Mouse (Mus musculus) regulatory T cell (primary cell): ENCODE data around the gene Creb1.
"Not testable (repeated sequence)": the region's sequence is repeated elsewhere in the genome, so short reads cannot be mapped to it uniquely, and the experiment has no call there.

Source experiments
- in situ Hi-C: fragments of 300-600 bp; cut with MboI, MseI; formaldehyde crosslinking; loops from one replicate; pipeline ENCODE4 v1.15.1; 2025; ENCODE audit warnings: high pct_unique_total_duplicates

Gene Creb1

DNA sequence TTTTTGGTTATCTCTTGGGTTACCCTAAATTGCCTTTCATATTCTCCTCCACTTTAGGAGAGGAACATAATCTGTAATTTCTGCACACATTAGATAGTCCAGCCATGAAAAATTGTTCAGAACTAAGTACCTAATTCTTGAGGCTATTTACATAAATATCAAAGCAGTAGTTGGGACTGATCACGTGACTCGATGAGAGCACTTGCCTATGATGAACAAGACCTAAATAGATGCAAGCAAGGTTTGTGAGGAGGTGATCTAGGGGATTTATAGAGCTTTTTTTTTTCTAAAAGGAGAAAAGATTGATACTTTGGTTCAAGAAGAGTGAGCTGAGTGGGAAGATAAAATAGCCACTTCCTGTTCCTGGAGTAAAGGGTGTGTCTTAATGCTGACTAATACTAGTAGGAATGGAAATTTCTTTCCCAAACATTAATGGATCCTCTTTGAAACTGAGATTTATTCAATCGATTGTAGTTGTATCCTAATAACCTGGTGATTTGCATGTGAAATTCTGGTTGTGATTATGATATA is 6.5 kb downstream of the Creb1 start:
- in situ Hi-C loops = loop anchor here (10.0 kb wide), 1 partner anchor 1404 kb away; no protein-coding TSS in a partner anchor

DNA sequence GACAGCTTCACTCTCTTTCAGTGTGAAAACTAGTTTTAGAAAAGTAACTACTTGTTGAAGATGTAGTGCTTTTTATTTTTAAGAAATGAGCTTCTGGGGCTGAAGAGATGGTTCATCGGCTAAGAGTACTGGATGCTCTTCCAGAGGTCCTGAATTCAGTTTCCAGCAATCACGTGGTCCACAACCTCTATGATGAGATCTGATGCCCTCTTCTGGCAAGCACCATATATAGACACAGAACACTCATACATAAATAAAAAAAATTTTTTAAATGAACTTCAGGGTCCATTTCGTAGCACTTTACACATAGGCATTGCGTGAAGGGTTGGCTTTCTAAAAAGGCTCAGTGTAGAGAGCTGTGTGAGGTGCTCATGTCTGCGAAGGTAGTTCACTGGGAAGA is 11.3 kb downstream of the Creb1 start:
- in situ Hi-C loops = no loop called here

DNA sequence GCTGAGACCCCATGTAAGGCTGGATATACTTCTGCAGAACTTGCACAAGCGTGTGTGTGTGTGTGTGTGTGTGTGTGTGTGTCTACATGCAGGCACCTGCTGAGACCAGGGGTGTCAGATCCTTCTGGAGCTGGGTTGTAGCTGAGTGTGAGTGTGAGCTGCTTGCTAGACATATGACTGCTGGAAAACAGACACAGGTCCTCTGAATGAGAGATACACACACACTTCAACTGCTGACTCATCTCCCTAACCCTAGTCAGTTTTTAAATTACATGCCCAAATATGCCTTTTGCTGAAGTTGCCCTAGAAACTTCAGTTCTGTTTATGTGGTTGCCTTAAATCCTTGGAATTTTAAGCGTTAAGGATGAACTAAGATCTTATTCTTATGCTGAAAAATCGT is 13.6 kb downstream of the Creb1 start:
- in situ Hi-C loops = no loop called here

DNA sequence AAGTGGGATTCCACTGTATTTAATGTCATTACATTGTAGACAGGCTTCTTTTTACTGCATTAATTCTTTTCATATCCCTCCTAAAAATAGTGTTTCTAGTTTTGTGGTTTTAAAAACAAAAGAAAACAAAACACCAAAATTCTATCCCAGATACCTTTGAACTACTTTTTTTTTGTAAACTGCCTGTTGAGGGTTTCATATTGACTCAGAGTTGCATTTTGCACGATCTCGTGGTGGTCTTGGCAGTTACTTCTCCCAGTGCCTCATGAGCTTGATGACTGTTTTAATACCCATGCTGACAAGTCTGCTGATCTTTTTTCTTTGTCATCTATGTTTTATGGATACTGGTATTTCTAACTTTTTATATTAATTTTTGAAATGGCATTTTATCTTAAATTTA is 16.9 kb downstream of the Creb1 start:
- in situ Hi-C loops = no loop called here

DNA sequence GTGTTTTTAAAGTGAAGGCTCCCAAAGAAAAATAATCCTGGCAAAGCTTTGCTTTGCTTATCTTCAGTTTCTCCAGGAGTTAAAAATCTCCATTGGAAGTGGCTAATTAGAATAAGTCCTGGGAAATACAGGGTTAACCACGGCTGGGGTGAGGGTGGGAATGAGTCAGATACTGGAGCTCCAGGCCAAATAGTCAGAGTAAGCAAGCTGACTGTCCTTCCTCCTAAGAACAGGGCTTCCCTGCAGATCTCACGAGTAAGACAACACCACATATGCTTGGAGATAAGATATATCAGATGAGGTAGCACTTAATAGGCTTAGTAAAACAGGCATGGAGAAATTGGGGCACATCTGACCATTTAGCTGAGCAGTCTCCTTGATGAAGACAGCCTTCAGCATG is 19.5 kb downstream of the Creb1 start:
- in situ Hi-C loops = no loop called here

DNA sequence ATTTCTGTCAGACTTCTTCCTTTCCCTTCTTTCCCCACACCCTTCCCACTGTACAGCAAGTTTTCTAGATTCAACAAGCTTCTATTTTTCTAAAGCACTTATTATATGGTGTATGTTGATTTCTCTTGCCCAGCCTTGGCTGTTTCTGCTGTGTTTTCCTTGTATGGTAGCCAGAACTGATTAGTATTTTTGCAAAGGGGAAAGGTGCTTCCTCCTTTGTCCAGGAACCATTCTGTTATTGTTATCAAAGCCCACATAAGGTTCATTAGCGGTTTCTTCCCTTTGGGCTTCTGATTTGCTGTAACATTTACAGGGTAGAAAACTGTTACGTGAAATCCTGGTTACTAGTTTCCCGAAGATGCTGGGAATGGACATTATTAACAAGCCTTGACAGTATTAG is 27.7 kb downstream of the Creb1 start:
- in situ Hi-C loops = no loop called here

DNA sequence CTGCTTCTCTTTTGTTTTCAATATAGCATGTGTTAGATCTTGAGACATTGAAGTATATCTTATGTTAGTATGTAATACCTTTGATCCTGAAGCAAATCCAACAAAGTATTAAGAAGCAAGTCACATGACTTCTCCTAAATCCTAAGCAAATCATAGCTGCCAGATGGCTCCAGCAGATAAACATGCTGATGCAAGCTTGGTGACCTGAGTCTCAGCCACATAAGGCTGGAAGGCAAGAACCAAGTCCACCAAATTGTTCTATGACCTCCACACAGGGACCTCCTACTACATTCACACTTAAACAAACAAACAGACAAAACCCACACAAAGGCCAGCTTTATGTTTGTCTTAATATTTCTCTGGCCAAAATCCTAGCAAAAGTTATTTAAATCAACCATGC is 35.8 kb downstream of the Creb1 start:
- in situ Hi-C loops = no loop called here

DNA sequence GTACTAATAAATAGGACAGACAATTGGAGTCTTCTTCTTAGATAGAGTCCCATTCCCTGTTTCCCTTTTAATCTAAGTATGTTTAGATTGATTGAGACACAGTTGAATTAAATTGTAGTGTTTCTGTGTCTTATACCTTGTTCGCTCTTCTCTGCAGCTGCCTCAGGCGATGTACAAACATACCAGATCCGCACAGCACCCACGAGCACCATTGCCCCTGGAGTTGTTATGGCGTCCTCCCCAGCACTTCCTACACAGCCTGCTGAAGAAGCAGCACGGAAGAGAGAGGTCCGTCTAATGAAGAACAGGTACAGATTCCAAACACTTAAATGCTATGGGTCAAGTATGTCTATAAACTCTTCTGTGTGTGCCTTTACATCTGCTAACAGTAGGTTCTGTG is 43.6 kb downstream of the Creb1 start:
- in situ Hi-C loops = no loop called here

DNA sequence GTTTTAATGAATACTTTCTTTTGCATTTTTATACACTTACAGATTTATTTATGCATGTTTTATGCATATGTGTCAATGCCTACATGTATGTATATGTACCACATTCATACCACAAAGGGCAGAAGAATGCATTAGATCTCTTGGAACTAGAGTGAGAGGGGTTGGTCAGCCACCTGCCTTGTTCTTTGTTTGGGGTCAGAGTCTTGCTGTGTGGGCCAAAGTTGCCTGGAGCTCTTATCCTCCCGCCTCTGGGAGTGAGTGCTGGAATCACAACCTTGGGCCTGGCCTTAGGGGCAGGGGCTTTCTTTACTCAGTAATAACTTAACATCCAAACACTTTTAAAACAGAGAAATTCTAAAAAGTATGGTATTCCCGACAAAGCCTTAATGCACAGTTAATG is 44.3 kb downstream of the Creb1 start:
- in situ Hi-C loops = no loop called here

DNA sequence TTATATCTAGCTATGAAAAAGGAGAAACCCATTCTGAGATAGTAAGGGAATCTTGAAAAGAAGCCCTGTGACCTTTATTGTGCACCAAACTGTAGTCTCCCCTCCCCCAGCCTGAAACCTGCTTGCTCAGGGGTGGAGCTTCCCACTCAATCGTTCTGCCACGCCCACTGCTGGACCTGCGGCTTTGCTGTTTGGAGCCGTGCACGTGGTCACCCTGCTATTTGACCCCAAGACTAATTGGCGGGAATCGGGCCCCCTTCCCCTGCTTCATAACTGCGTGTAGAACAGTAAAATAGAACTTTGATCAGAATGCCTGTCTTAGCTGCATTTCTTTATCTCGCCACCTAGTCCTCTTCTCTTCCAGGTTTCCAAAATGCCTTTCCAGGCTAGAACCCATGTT is 45.5 kb downstream of the Creb1 start:
- in situ Hi-C loops = not testable (repeated sequence)

DNA sequence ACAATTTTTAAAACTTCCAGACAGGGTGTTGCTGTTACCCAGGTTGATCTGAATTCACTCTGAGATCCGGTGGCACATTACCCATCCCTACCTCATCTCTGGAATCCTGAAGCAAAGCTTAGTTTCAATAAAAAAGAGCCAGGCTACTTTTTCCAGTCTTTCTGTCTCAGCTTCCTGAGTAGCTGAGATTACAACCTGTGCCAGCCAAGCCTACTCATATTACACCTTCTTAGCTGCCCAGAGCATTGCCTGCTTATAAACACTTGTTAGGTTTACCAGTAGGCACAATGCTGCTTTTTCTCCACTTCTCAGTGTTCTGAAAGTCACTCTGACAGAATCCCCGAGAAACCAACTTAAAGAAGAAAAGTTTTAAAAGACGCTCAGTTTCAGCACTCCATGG is 46.4 kb downstream of the Creb1 start:
- in situ Hi-C loops = no loop called here

DNA sequence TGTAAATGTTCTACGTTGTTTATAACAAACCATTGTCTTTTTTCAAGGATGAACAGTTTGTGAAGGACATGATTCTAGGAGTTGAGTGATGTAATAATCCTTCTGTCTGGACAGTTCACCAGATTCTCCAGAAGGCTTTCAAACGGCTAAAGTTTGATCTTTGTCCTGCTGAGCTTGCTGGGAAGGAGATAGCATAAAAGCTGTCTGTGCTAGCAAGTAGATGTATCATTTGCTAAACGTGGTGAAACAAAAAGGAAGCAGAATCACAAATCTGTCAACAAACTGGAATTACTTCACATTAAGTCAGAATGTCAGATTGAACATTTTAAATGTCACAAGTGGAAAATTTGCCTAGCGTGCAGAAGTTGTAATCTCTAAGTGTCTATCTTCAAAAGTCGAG is 66.5 kb downstream of the Creb1 start:
- in situ Hi-C loops = no loop called here

DNA sequence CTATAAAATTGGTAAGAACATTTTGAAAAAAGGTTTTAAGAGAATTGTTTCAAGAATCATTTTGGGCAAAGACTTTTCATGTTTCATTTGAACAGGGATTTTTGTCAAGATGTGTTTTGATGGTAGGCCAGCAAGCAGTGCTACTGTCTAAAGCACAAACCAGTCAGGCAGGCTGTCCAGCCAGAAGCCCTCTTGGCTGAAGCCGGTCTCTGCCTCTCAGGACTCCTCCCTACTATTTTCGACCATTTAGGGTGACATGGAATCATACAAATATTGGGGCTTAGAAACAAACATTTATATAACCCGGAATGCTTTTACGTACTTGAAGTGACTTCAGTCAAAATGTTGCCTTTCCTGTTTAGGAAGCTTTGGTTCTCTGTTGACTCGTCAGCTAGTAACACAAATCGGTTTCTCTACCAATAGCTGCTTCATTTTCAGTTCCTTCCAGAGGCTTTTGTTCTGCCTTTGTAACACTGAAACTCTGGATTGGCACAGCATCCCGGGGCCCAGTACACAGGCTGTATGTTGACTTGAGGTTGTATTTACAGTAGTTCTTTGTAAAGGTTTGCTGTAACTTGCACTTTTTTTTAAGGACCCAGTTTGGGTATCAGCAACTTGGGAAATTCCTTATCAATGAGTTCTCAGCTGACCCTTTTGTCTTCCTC is 68.1 kb downstream of the Creb1 start:
- in situ Hi-C loops = no loop called here

DNA sequence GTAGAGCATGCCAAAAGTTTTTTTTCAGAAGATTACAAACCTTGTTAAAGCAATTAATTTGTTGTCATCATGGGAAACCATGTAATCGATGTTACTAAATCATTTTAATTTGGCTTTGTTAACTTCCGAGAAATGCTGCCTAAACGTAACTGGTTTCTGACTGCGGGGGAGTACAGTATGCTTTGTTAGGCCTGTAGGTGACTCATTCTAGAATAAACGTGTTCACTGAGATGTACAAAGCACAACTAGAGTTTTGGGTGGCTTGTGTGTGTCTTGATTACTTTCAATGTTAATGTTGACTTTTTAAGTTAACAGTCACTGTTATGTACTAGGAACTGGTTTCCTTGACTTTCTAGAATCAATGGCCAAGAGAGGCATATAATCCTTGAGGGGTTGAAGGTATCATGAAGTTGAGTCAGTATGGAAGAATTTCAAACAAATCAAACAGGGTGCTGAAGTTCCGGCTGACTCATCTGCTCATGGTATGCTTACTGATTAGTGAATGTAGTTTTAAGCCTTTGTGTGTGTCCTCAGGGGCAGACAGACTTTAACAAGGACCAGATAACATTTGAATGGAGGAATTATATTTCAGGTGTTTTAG is 68.9 kb downstream of the Creb1 start:
- in situ Hi-C loops = no loop called here

DNA sequence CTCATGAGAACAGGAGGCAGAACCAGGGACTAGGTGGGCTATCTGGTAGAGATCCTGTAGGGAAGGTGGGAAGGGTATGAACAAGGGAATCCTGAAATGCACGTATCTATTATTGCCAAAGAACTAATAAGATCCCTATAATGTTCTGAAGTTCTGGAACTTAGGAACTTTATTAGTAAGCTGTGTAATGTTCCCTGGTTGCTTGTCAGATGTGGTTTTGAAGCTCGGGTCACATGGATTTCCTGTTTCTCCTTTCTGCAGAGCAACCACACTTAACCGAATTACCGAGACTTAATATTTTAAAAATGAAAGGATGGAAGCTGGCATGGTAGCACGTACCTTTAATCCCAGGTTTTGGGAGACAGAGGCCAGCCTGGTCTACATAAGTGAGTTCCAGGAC is 70.9 kb downstream of the Creb1 start:
- in situ Hi-C loops = no loop called here

DNA sequence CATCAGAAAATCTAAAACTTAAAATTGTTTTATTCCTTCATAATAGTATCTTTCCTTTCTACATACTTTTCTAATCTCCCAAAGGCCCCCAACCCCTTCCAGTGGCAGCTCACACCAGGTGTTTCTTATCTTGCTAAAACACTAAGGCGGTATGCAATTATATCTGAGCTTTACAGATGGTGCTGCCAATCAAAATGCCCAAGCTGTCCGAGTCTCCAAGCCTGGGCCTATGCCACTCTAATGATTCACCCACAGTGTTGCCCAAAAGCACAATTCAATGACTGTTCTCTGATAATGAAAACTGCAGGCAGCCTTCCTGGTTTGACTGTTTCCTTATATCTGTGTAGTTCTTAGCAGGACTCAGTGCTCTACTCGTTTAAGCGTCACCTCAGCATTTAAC is 76.7 kb downstream of the Creb1 start:
- in situ Hi-C loops = no loop called here

DNA sequence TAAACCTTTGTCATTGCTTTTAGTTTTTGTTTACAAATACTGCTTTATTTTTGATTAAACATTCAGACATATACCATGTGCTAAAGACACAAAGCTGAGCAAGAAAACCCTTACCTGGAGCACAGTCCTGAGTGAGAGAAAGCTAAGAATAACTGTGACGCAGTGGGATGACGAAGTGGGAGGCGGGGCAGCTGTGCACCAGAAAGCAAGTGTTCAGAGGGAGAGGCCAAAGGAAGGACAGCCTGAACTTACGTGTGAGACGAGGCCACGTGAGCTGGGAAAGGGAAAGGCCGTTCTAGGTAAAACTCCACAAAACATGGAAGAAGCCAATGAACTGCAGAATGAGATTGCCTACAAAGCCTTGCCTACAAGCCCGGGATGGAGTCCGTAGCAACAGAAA is 77.5 kb downstream of the Creb1 start:
- in situ Hi-C loops = no loop called here

DNA sequence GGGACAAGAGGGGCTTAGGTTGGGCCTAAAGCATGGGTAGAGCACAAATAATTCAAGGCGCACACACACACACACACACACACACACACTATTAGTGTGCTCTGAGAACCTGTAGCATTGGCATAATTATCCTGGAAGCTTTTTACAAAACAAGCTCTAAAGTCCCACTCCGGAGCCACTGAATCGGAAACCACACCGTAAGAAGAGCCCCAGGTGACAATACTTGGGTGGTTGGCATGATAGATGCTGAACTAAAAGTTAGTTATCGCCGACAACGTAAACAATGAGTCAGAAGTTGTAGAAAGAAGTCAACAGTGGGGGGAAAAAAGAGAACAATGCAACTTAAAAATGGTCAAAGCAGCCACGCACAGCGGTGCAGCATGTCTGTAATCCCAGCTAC is 81.9 kb downstream of the Creb1 start:
- in situ Hi-C loops = no loop called here

DNA sequence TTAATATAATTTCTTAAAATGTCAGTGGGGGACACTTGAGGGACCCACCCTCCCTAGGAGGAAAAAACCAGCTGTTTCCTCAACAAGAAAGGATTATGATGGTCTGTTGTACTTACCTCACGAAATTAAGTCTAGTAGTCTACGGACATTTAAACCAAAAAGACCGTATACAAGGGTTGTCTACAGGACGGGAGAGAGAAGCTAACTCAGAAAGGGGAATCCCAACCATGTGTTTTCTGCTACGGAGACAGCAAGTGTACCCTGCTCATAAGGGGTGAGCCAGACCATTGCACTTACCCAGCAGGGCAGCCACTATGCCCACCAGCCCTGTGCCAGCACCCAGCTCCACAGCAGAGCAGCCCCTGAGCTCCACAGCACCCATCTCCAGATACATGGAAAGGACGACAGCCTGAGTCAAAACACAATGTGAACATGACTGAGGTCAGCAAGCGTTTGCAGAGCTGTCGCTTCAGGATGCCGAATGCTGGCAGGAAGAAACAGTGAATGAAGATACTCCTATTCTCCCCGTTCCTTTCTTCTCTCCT is 82.4 kb downstream of the Creb1 start:
- in situ Hi-C loops = no loop called here

DNA sequence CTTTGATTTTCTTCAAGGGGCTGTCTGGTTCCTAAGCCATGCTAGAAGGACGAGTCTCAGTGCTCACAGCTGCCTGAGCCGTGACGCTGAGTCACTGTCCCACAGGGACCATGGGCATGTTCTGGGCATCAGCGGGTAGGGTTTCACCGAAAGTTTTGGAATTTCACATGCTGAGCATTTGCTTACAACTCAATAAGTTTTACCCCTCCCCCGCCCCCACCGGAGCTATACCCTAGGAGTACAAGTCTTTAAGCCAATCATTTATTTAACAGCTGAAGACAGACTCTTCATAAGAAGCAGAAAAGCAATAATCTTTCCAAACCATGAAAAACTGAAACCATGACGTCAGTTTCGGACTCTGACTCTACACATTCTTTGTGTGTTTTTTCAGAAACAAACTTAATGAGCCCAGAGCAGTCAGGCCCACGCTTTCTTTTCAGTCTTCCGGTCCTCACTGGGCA is 83.1 kb downstream of the Creb1 start:
- in situ Hi-C loops = no loop called here

DNA sequence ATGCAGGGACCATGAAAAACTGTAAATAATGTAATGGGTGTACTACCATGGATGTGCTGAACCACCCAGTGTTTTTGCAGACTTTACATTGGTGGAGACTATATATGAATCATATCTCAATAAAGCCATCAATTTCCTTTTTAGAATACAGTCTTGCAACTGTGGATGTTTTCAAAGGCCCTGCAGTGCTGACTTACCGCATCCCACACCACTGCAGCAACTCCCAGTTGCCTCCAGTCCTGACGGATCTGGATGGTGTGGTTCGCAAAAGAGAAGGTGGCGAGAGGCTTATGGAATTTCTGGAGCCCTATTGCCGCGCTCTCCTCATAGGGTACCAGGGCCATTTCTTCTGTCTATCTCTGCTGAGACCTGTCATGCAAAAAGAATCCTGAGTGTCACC is 83.6 kb downstream of the Creb1 start:
- in situ Hi-C loops = no loop called here

DNA sequence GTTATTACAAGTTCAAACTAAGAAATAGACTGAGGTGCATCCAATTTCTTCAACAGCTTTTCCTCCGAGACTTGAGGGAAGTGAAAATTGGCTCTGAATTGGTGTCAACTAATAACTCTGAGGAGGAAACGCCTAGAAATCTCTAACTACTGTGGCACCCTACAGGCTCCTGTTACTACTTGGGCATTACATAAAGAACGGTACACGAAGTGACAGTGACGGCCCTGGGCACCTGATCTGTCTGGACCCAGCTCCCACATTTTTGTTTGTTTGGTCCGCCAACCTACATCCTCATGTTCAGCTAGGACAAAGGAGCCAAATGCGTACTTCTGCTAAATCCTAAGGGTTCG is 84.1 kb downstream of the Creb1 start:
- in situ Hi-C loops = no loop called here
